Mouse (Mus musculus) monocyte, adult 5-6 weeks (primary cell): Measurements from ENCODE around the gene Mcts1. TPM values are rescaled to one million over a fixed set of nuclear protein-coding genes. Genes with fewer than 3 reads are reported as not detected.

Source experiments
- ATAC-seq: fragments of 153-309, 156-312 bp; replicated peaks from 2 replicates; pipeline ENCODE4 v1.8.0; 2017; ENCODE audit warnings: mild to moderate bottlenecking; ENCODE audit not compliant: low TSS enrichment, insufficient number of reproducible peaks, severe bottlenecking, poor library complexity, low FRiP score
- total RNA-seq: library from RNA; stranded (forward); fragments of 200-1000, 200-491, 200-594 nt; gene quantifications from 3 replicates; pipeline ENCODE4 v1.2.3, GENCODE M21; 2017

Gene Mcts1
- total RNA-seq = 38.2 to 46.4 TPM (median 40.0 TPM) in 3 replicates

DNA sequence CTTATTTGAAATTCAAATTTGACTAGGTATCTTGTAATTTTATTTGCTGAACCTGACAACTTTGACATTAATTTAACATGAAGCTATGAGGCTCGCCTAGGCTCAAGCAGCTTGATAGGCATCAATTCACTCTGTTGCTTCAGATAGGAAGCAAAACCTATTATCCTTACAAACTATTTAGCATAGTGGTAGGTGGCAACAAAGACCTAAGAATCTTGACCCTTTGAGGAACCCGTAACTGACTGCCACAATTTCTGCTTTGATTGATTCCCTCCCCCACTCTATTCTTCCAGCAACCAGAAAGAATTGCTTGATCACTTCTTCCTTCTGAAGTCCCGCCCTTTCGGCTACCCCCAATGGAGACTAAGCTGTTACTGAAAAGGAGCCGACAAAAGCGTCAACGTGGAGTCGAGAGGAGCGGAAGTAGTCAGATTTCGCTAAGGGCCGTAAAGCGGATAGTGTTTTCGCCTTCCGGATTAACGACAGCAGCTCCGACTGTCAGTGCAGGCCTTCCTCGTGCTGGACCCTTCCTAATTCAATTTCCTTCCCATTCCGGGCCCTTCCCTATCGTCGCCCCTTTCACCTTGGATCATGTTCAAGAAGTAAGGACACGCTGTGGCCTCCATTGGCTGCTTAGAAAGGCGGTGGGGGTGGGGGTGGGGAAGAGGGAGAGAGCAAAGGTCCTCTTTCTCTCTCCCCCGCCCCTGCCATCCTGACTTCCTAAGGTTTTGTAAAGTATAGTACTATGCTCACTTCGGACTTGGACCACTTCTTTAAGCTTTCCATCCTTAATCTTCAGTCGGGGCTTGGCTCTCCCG, at the start of gene Mcts1:
Gene Mcts1, plus strand, starts transcription at position 402 of the 818 bp plus-strand sequence.
- peak; percentile 100 for ATAC-seq

DNA sequence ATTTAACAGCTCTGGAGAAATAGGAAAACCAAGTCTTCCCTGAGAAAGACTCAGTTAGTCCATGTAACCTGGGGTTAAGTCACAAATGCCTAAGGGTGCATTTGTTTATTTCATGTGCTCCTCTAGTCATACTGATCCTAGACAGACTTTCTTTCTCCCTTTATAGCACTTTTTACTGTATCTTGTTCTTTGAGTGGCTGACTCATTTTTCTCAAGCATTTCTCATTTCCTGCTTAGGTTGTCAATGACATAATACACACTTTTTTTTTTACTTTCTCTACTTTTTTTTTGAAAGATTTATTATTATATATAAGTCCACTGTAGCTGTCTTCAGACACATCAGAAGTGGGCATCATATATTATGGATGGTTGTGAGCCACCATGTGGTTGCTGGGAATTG, 47.1 kb upstream of the Mcts1 start:
- no peak for ATAC-seq

DNA sequence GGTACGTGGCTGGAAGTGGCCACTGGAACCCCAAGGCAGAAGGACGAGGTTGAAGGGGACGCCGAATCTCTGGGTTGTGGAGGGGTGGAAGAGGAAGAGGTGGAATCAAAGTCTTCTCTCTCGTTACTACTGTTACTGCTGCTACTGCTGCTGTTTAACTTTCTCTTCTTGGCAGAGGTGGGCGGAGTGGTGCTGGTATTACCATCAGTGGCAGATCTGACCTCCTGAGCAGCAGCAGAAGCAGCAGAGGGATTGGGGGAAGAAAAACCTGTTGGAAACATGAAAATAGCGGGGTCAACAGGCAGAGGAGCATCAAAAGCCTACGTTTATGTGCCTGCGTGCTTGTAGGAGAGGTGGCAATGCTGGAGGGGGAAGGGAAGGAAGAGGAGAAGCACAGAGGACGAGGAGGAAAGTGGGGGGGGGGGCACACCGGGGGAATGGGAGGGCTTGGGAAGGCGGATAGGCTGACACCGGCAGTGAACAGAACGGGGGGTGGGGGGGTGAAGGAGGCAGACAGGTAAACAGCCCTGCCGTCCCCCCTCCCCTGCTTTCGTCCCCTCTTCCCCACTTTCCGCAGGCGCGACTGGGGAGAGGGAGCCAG, 36.3 kb upstream of the Mcts1 start:
- ATAC-seq = peak; percentile 54

- ATAC-seq = peak; percentile 96
Observed at GRCm38 (mm10) chrX:38564542-38565175, 35.7 kb upstream of the Mcts1 start.

DNA sequence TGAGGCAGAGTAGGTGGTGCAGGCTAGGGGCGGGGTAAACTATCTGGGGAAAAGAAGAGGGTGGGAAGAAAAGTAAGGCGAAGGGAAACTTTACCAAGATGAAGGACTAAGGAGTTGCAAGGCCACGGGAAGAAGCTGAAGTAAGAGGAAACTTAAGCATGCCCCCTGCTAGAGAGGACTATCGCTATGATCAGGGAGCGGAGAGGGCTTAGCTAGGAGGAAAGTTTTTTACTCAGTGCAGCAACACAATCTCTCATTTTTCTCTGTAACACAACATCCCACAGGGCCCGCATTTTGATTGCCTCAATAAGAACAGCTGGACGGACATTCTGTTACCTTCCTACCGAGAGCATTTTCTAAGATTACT, 35.2 kb upstream of the Mcts1 start:
- ATAC-seq = no peak

GRCm38 (mm10) chrX:38566521-38567205, 33.7 kb upstream of the Mcts1 start:
- no peak for ATAC-seq

- no peak for ATAC-seq
Observed at GRCm38 (mm10) chrX:38576078-38576477, 24.3 kb upstream of the Mcts1 start, which contains the start of gene Cul4b. TSS of gene Cul4b (minus strand) at chrX:38576196.

DNA sequence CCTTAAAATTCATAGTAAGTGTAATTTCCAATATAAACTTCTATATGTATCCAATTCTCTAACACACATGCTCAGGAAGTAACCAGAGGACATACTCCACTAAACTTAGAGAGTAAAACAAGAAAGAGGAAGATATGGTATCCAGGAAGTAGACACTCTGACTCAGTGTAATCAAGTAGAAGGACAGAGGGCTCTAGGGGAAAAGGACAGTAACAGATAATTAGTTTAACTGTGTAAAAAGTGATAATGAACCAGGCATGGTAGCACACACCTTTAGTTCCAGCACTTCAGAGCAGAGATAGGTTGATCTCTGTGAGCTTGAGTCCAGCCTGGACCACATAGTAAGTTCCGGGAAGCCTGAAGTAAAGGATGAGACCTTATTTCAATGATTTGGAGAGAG, 19.2 kb upstream of the Mcts1 start:
- ATAC-seq = no peak

- no peak for ATAC-seq
Observed at GRCm38 (mm10) chrX:38583261-38583660, 17.1 kb upstream of the Mcts1 start.

DNA sequence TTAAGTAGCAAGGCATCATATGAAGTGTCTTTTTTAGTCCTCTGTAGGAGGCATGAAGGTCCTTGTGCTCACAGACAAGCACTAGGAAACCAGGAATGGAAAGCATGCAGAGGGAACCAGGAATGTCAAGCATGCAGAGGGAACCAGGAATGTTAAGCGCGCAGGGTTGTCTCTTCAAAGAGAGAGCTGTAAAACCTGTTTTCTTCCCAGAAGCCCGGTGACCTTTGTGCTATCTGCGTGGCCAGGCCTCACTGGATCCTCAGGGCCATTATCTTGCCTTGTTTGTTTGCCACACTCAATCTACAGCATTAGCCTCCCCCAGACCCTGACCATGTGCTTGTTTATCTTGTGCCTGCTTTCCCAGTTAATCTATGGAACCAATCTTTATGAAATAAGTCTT, 10.6 kb upstream of the Mcts1 start:
- no peak for ATAC-seq

DNA sequence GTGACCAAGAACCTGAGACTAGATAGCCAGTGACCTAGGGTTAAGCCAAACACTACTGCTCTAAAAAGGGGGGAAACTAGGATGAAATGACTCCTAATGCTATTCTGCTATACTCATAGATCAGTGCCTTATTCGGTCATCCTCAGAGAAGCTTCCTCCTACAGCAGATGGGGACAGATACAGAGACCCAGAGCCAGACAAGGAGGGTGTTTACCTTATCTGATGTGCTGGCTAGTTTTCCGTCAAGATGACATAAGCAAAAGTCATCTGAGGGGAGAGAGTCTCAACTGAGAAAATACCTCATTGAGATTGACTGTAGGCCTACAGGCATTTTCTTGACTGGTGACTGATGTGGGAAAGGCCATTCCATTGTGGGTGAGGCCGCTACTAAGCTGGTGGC, 8.6 kb upstream of the Mcts1 start:
- no peak for ATAC-seq

GRCm38 (mm10) chrX:38593180-38593889, 7.0 kb upstream of the Mcts1 start:
- no peak for ATAC-seq

- ATAC-seq = peak; percentile 79
Observed at GRCm38 (mm10) chrX:38600995-38601369, 604 bp downstream of the Mcts1 start.

- ATAC-seq = peak; percentile 99
Observed at GRCm38 (mm10) chrX:38634801-38635637, 34.6 kb downstream of the Mcts1 start, which contains the start of gene C1galt1c1. TSS of gene C1galt1c1 (minus strand) at chrX:38635087.

- no peak for ATAC-seq
Observed at GRCm38 (mm10) chrX:38635638-38635931, 35.2 kb downstream of the Mcts1 start.

GRCm38 (mm10) chrX:38641435-38641834, 41.1 kb downstream of the Mcts1 start:
- no peak for ATAC-seq

GRCm38 (mm10) chrX:38642183-38642582, 41.8 kb downstream of the Mcts1 start:
- ATAC-seq = 0 out of 2 replicates have a peak, but pooled peaks have one; percentile 27
